Mouse (Mus musculus) midbrain, postnatal 0 days (tissue): ENCODE data around the gene Cyp1b1. TPM values are rescaled to one million over a fixed set of nuclear protein-coding genes. Genes with fewer than 3 reads are reported as not detected.

Experiments used
- ATAC-seq: fragments of 200-750 bp; cut with Nextera tagmentation; 2 replicates; pipeline ENCODE4 v1.8.0; 2017; ENCODE audit warnings: moderate number of reproducible peaks, mild to moderate bottlenecking, moderate TSS enrichment, moderate library complexity; ENCODE audit not compliant: low FRiP score
- DNase-seq: peaks from one replicate; pipeline ENCODE4 v3.0.0-alpha.2; 2015; ENCODE audit warnings: low spot score
- H3K27ac ChIP-seq: fragments of 300-500 bp; sonication (generic); 2 replicates; pipeline ENCODE4 v1.5.1; 2014; ENCODE audit warnings: low read depth, mild to moderate bottlenecking, low read length, mixed read lengths
- H3K27me3 ChIP-seq: fragments of 300-500 bp; sonication (generic); 2 replicates; pipeline ENCODE4 v1.6.1; 2014; ENCODE audit warnings: low read length, control low read depth, mixed read lengths; ENCODE audit not compliant: insufficient read depth
- H3K36me3 ChIP-seq: fragments of 300-500 bp; sonication (generic); 2 replicates; pipeline ENCODE4 v1.6.1; 2014; ENCODE audit warnings: low read length, control low read depth, mixed read lengths; ENCODE audit not compliant: insufficient read depth
- H3K4me1 ChIP-seq: fragments of 300-500 bp; sonication (generic); 2 replicates; pipeline ENCODE4 v1.6.1; 2014; ENCODE audit warnings: mild to moderate bottlenecking, control low read depth, antibody characterized with exemption, low read length, mixed read lengths; ENCODE audit not compliant: insufficient read depth
- H3K4me2 ChIP-seq: fragments of 300-500 bp; sonication (generic); 2 replicates; pipeline ENCODE4 v1.6.1; 2014; ENCODE audit warnings: low read depth, mild to moderate bottlenecking, low read length, mixed read lengths; ENCODE audit not compliant: poor library complexity, severe bottlenecking
- H3K4me3 ChIP-seq: fragments of 300-500 bp; sonication (generic); 2 replicates; pipeline ENCODE4 v1.5.1; 2014; ENCODE audit warnings: low read depth, mild to moderate bottlenecking, low read length, moderate library complexity
- H3K9ac ChIP-seq: fragments of 300-500 bp; sonication (generic); replicated peaks from 2 replicates; pipeline ENCODE4 v1.6.1; 2014; ENCODE audit warnings: mild to moderate bottlenecking, low read length, moderate library complexity, mixed read lengths; ENCODE audit not compliant: poor library complexity, severe bottlenecking
- H3K9me3 ChIP-seq: fragments of 300-500 bp; sonication (generic); 2 replicates; pipeline ENCODE4 v1.6.1; 2016; ENCODE audit warnings: low read length, control low read depth
- CTCF ChIP-seq: IDR thresholded peaks from 2 replicates; pipeline ENCODE4 v1.5.1; 2016; ENCODE audit warnings: antibody characterized with exemption, mild to moderate bottlenecking
- WGBS: fragments of 180-500 bp; shearing (Covaris S2); extraction: QIAGEN DNeasy Blood & Tissue Kit; methylation state at CpG from one replicate; pipeline ENCODE4 v1.1.7; 2014; 5-methylcytosine and 5-hydroxymethylcytosine counted together
- polyA plus RNA-seq: library from polyadenylated mRNA; unstranded; fragments of >200 nt; fragmentation: Nextera tagmentation; extraction: Ambion mirVana; gene quantifications from 2 replicates; pipeline ENCODE4 v1.2.1, GENCODE M21; 2015
- total RNA-seq: library from RNA; depleted of rRNA; stranded (reverse); fragments of >200 nt; gene quantifications from 2 replicates; pipeline ENCODE4 v1.2.3, GENCODE M21; 2014

Gene Cyp1b1
- total and polyA plus RNA-seq, 2 experiments from 2014 or later: 4.5 to 8.7 TPM

DNA sequence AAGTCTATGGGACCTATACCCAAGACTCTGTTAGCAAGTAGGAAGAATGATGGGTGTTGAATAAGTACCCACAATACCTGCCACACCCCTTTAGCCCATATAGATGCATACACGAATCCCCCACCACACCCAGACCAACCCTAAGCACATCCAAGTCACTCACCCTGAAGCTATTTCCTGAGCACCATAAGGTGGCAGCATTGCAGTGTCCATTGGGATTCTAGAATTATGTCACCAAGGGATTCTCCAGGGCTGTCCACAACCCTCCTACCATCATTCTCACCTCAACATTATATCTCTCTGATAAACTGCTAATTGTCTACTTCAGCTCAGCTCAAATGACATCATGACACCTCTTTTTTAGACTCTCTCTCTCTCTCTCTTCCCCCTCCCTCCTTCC, 15.7 kb downstream of the Cyp1b1 start:
- Histone ChIP-seq H3K9ac (no peak overlapping the region), H3K4me2 (no peak overlapping the region), H3K27me3 (no peaks in the 10 kb centered on the region), H3K4me1 (no peaks in the 10 kb centered on the region), H3K27ac (no peak overlapping the region), H3K9me3 (no peaks in the 10 kb centered on the region), H3K36me3 (no peaks in the 10 kb centered on the region), H3K4me3 (no peak overlapping the region)
- peak; percentile 60 for TF ChIP-seq CTCF
- WGBS: 25% methylated on average over 1 of the region's 1 CpGs
- ATAC-seq: no peak
- DNase-seq: no peak

DNA sequence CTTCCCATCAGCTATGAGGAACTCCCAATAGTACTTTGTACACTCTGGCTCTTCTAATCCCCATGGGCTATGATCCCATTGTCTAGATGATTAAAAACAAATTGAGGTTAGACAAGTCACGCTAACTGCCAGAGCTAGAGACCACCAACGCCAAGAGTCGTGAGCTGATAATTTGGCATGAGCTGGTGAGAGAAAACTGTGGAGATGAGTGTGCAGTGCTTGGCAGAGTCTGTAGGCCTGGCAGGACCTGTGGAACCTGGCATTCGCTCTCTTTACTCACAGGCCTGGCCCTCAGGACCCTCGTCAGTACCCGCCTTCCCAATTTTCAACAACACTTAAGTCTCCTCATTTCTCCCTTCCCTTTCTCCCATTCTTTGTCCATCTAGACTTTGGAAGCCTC, 19.3 kb downstream of the Cyp1b1 start:
- H3K9ac ChIP-seq: no peak overlapping the region
- no peaks in the 10 kb centered on the region for H3K36me3 ChIP-seq
- no peak for TF ChIP-seq CTCF
- 85% methylated on average over 6 of the region's 6 CpGs for WGBS
- H3K4me2 ChIP-seq: no peak overlapping the region
- H3K27ac ChIP-seq: no peak overlapping the region
- H3K4me3 ChIP-seq: no peak overlapping the region
- ATAC-seq: no peak
- no peaks in the 10 kb centered on the region for H3K9me3 ChIP-seq
- no peaks in the 10 kb centered on the region for H3K4me1 ChIP-seq
- no peak for DNase-seq
- no peaks in the 10 kb centered on the region for H3K27me3 ChIP-seq

DNA sequence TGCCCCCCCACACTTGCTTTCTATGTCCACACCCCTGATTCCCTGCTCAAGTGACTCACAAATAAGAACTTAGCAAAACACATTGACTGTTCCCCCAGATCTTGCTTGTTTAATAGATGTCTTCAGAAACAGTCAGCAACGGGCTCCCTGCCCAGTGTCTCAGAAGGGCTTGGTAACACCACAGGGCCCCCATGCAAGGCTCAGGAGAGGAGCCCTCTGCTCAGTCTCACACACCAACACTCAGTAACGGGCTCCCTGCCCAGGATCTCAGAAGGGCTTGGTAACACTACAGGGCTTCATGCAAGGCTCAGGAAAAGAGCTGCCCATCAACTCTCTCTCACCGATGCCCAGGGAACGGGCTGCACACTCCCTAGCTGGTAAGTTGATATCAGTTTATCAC, 19.8 kb downstream of the Cyp1b1 start:
- Histone ChIP-seq H3K4me1 (no peaks in the 10 kb centered on the region), H3K27ac (no peak overlapping the region), H3K4me2 (no peak overlapping the region), H3K27me3 (no peaks in the 10 kb centered on the region), H3K9me3 (no peaks in the 10 kb centered on the region), H3K4me3 (no peak overlapping the region), H3K9ac (no peak overlapping the region), H3K36me3 (no peaks in the 10 kb centered on the region)
- TF ChIP-seq CTCF: no peak
- ATAC-seq: no peak
- no peak for DNase-seq
- 83% methylated on average over 4 of the region's 4 CpGs for WGBS

DNA sequence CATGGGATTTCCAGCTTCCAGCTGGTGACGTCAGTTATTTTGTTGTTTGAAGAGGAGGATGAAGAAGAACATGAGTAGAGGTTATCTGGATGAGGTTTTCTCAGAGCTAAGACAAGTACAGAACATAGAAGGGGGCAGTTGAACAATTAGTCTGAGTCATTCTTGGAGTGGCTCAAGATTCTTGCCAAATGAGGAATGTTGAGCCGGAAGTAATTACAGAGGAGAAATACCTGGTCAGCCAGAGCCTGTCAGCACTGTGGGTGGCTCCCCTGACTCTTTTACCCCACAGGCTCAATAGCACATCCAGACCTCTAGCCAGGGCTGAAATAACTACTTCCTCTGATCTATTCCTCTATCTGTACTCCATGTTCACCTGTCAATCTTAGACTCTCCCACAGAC, 44.0 kb downstream of the Cyp1b1 start:
- Histone ChIP-seq H3K4me1 (no peaks in the 10 kb centered on the region), H3K4me3 (no peak overlapping the region), H3K27me3 (no peaks in the 10 kb centered on the region), H3K9ac (no peak overlapping the region), H3K36me3 (no peaks in the 10 kb centered on the region), H3K4me2 (no peak overlapping the region), H3K27ac (no peak overlapping the region), H3K9me3 (no peaks in the 10 kb centered on the region)
- ATAC-seq (no peak), DNase-seq (no peak)
- 86% methylated on average over 2 of the region's 2 CpGs for WGBS
- TF ChIP-seq CTCF: no peak

DNA sequence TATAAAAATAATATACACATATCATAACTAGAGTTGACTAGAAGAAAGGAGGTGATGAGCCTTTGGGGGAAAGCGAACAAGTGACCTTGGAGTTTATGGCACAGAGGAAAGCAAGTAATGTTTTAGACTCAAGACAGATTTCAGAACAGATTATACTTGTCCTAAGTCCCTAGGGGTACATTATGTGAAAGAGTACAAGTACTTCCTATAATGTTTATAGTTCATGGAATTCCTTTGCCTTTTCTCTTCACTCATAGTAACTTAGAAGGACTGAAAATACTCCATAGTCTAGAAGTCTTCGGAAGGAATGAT, 50.8 kb downstream of the Cyp1b1 start:
- Histone ChIP-seq H3K9me3 (no peaks in the 10 kb centered on the region), H3K9ac (no peak overlapping the region), H3K27ac (no peak overlapping the region), H3K27me3 (no peaks in the 10 kb centered on the region), H3K4me3 (no peak overlapping the region), H3K36me3 (no peaks in the 10 kb centered on the region), H3K4me1 (no peaks in the 10 kb centered on the region), H3K4me2 (no peak overlapping the region)
- ATAC-seq: no peak
- DNase-seq: no peak
- no peak for TF ChIP-seq CTCF
- WGBS: 94% methylated on average over 2 of the region's 2 CpGs

DNA sequence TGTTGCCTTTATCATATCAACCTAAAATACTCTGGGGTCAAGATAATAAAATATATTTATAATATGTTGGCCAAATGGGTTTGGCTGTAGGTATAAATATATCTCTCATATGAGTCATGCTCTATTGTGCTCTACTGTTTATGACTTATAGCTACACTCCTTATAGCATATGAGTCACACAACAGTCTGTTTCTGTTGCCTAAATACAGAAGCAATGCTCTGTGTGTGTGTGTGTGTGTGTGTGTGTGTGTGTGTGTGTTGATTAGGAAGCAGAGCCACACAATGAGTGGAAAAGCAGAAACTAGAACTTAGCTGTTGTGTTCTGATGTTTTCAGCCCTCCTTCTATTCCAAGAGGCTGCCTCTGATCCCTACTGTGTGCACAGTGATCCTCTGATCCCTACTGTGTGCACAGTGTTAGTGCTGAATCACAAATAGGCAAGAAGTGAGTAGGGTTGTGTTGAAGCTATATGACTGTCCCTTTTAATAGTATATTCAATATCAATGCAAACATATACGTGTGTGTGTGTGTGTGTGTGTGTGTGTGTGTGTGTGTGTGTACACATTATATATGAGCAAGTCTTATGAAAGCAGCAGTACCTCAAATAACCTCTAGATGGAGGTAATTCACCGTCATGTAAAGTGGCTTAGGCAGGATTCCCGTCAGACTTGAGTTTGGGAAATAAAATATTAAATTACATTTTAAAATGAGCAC, 51.3 kb downstream of the Cyp1b1 start:
- Histone ChIP-seq H3K9me3 (no peaks in the 10 kb centered on the region), H3K4me2 (no peak overlapping the region), H3K4me1 (no peaks in the 10 kb centered on the region), H3K27ac (no peak overlapping the region), H3K36me3 (no peaks in the 10 kb centered on the region), H3K9ac (no peak overlapping the region), H3K27me3 (no peaks in the 10 kb centered on the region), H3K4me3 (no peak overlapping the region)
- ATAC-seq: no peak
- WGBS: 14% methylated on average over 3 of the region's 3 CpGs
- peak; percentile 83 for DNase-seq
- peak; percentile 87 for TF ChIP-seq CTCF
